Mouse (Mus musculus): ENCODE measurements at regions not wholly inside any gene's neighbourhood (a gene's known extent, or its start where the extent isn't known, plus 50 kb on each side); places are given as distances from the start of the nearest gene placed in this dataset.
"Not testable (repeated sequence)": the region's sequence is repeated elsewhere in the genome, so short reads cannot be mapped to it uniquely, and the experiment has no call there.

DNA sequence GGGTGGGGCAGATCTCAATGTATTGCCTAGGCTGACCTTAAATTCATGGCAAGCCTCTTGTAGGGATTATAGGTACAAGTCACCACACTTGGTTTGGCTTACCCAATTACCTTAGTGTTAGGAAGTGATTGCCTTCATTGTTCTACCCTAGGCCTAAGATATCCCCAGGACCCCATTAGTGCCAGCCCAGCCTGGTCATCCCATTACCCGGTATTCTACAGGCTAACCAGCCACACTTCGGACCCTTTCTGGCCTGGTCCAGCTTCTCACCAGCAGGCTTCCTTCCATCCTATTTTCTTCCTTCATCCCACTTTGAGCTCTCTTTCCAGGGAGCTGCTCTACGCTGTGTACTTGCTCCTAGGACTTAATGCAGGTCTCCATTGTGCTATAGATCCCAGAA lies 59.5 kb downstream of the Tex35 start:
- DNase-seq, result no peak

DNA sequence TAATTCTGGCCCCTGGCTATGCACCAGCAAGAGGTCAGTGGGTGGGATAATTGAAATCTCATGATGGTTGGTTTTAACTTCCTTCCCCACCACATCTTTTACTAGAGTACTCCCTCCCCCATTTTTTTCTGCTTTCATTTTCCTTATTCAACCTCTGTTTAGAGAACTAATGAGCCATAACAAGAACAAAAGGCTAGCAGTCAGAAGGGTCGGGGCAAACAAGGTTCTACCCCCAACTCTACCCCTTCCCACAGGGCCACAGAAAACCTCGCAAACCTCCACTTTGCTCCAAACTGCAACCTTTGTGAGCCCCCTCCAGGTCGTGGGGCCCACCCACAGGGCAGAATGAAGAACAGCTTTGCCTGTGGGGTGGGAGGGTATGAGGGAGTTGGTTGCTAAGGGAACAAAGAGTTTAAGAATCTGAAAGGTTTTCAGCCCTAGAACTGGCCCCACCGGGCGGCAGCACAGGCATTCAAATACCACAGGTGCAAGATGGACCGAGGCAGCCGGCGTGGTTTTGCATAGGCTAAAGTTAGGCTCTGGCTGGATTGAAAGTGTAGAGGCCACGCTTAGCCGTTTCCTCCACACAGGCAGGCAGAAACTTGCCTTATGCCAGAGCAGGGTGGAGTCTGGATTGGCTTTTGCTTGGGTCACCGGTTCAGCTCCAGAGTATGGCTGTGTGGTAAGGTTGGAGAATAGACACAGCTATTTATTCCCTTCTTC lies 60.1 kb downstream of the Tex35 start:
- DNase-seq, result no peak

DNA sequence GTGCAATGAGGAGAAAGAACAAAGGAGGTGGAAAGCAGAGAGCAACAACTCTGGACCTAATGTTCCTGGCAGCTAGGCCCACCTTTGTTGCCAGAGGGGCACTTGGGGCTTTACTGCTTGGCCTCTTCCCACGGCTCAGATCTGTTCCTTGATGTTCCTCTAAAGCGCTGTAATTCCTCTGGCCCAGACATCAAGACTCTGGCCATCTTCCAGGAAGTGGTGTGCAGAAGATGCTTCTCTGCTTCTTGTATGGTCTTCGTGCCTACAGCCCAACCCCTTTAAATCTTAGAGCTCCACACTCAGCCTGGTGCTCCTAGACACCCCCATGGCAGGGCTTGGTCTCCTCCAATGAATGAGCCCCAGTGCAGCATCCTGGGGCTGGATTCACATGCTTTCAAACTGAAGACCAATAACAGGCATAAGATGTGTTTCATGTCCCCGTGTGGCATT lies 60.7 kb downstream of the Tex35 start:
- DNase-seq, result peak; percentile 25

DNA sequence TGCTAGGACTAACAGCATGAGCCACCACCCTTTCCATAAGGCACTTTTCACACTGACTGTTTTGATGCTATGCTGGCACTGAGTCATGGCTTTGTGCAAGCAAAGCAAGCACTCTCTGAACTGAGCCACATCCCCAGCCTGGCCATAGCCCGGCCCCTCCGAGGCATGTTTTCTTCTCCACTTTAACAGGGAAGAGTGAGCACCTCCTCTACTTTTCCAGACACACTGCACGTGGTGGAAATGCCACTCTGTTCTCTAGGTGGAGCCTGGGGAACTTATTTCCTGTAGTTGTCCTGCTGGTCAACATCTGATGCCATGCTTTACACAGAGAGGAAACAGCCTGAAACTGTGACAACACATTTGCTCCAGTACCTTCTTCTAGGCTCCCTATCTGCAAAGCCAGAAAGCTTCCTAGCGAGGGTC lies 61.7 kb downstream of the Tex35 start:
- no peak for DNase-seq

DNA sequence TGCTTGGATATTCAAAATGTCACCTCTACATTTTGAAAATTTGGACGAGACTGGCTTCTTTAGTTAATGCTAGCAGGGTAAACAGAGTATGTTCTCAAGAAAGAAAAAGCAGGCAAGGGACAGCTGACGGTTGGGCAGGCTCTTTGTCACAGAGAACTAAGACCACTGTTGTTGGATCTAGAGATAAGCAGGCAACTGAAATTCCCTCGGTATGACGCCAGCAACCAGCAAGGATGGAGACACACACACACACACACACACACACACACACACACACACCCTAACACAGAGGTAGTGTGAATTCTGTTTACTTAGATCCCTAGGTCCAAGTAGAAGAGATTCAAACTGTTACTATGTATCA lies 68.7 kb downstream of the Tex35 start:
- no peak for DNase-seq

DNA sequence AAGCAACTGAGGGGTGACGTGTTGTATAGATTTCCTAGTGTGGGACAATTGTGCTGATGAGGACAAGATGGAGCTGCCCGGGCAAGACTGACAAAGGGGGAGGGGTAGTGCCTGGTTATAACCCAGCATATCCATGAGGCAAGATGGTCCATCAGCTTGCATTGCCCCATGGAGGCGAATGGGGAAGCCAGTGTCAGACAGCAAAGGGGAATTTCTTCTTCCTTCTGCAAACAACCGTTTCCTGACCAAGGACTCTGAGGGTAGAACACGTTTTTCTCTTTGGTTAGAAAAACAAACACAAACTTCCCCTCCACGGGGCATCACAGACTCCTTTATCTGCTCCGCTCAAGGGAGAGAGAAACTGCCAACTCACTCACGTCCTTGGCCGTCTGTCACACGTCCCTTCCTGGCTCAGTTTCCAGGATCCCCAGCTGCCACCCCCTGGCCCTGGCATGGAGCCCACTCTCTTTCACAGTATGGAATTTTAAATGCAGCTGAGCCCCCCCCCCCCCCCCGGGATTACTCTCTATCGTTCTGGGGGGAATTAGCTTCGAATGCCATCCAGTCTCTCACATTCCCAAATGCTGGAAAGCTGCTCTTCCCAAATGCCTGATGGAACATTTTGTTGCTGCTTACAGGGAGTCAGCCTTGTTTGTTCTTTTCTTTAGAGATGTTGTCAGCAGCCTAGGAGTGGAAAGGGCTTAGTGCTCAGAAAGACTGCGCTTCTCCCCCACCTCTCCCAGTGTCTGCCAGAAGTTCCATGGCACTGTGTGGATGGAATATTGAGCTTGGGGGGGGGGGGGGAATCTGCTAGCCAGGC lies 69.3 kb downstream of the Tex35 start:
- DNase-seq, result no peak

DNA sequence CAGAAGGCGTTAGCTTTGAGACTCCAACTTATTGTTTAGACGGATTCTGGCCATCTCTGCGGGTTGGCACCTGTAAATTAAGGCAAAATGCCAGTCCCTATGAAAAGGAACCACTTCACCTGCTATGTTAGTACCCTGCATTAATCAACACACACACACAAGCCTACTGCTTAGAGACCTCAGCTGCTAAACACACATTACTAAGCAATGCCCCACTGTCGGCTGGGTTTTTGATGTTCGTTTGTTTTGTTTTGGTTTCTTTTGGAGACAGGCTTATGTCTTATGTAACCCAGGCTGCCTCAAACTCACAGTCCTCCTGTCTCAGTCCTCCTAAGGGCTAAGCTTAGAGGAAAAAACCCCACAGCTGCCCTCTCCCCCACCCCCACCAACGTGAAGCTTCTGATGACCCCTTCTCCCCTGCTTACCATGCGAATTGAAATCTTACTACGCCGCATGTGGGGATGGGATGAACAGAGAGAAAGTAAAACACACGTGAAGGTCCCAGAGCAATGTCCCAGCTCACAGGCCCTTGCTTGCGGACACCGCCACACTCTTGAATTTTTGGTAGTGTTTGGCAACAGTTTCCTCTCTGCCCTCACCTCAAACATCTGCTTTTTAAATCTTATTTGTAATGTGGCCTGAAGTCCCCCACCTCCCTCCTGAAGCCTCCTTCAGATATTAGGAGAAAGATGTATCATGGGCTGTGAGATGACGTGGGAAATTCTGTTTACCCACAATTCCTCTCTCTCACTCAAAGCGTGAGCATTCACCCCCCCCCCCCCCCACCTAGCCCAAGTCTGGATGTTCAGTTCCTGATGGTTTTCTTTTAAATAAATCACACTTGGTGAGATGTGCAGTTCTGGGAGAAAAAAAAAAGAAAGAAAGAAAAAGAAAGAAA lies 70.1 kb downstream of the Tex35 start:
- DNase-seq, result no peak

DNA sequence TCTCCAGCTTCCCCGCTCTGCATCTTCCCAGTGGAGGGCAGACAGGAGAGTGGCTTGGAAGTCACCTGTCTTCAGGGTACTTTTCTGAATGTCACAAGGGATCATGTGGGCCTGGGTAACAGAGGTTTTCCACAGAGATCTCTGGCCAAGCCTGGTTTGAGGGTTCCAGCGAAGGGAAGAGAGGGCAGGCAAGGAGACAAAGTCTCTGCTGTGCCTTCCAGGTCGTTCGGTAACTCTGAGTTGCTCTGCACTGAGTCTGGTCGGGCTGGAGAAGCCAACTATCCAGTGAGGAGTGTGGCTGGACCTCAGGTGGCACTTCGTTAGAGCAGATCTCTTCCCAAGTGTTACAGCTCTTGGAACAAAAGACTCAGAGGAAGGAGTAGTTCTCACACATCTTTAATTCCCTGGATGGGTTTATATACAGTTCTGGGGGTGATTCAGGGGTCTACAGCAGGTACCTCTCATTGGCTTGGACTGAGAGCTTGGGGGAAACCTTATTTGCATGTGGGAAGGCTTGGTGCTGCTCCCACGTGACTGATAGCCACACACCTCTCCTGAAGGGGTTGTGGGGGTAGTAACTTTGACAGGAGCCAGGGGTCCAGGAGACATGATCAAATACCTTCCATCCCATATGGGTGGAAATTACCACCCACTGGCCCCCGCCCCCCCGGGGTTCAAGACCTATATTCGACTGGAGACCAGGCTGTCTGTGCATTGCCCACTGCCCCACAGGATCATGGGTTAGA lies 71.1 kb downstream of the Tex35 start:
- DNase-seq, result no peak

DNA sequence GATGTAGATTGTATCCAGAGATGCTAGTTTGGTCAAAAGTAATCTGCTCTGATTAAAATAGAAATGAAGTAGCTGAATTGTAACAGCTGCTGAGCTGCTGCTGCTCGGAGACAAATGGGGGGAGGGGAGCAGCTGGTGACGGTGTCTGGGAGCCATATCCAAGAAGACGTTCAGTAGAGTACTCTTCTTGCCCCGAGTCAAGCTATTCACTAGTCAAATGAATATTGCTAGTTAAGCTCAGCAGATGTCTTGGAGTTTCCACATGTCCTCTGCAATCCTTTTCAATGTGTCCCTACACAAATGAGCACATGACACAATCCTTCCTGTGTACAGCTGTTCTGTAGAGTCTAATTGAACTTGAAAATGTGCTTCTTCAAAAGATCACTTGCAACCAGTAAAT lies 71.7 kb downstream of the Tex35 start:
- DNase-seq, result no peak

DNA sequence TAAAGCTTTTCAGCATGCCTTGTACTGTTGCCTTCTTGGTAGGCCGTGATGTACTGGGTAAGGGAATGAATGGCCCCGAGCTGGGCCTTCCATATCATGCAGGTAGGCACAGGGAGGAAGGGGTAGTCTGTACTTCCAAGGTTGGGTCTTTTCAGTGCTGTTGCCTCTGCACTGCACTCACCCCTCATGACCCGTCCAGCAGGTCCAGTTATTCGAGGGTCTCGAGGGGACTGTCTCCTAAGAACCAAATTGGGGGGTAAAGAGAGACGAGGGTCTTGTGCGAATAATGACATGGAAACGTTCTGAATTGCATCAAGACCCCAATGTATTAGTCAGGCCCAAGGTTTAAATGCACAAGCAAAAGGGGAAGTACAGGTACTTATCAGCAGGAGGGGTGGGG lies 73.3 kb downstream of the Tex35 start:
- DNase-seq, result not testable (repeated sequence)

DNA sequence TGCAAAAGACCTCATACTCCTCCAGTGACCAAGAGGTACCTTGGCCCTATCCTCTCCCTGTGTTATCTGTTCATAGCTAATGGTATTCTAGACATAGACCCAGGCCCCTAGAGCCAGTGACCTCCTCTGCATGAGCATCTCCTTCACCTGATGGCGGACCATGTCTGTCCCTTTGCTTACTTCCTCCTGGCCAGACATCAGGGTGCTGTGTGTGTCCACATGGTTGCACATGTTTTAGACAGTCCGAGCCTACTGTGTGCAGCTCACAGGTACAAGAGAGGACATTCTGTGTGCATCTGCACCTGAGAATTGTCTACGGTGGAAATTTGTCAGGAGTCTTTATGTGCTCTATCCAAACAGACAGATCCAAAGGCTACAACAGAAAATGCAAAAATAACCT lies 79.8 kb downstream of the Tex35 start:
- no peak for DNase-seq

DNA sequence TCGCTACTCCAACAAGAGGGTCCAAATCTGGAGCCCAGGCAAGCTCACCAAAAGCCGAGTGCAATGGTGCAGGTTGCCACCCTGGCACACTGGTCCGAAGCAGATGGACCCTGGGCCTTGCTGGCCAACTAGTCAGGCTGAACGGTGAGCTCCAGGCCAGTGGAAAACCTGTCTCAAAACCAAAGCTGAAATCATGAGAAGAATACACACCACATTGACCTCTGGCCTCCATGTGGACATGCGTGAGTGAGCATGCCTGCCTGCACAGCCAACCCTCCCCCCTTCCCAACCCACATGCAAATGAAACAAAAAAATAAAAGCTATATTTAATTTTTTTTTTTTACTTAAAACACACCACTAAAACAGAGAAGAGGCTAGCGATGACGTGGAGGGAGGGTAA lies 80.8 kb downstream of the Tex35 start:
- DNase-seq, result no peak

DNA sequence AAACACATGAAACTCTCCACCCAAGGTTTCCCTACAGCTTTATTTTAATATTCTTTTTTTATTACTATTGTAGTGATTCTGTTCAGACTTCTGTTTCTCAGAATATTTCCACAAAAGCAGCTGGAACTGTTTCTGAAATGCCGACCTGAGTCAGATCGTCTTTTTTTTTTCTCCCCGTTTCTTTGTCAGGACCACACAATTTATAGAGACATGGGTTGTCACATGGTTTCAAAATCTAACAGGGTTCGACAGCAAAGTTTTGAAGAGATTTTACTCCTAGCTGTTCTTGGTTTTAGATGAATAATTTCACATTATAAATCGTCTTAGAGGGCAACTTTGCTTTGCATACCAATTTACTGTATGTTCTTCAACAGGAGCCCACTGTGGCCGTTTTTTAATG lies 84.0 kb upstream of the Ralgps2 start:
- no peak for DNase-seq

DNA sequence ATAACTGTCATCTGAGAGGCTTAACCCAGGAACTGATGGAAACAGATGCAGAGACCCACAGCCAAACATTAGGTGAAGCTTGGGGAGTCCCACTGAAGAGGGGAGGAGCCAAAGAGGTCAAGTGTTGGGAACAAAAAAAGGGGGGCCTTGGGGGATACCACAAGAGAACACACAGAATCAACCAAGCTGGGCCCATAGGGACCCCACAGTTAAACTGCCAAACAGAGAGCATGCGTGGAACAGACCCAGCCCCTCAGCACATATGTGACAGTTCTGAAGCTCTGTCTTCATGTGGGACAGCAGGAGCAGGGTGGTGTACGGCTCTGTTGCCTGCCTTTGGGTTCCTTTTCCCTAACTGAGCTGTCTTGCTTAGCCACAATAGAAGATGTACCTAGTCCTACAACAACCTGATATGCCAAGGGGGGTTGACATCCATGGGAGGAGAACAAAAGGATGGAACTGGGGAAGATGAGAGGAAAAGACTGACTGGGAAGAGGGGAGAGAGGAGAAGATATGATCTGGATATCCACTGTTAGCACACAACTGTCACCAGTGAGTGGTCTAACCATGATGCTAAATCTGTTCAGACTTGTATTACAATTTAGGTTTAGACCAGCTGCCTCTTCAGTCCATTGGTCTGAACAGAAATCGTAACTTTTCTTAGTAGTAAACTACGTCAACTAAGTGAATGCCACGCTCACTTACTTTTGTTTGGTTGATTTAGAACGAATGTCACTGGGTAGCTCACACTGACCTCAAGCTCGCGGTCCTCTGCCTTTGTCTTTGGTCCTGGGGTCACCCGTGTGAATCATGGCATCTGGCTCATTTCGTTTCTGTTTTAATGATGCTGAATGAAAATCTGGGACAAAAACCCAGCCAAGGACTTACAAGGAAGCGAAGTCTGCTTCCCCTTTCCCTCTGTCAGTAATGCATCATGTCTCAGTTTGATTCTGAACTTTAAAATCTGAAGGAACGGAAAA lies 83.3 kb upstream of the Ralgps2 start:
- no peak for DNase-seq

DNA sequence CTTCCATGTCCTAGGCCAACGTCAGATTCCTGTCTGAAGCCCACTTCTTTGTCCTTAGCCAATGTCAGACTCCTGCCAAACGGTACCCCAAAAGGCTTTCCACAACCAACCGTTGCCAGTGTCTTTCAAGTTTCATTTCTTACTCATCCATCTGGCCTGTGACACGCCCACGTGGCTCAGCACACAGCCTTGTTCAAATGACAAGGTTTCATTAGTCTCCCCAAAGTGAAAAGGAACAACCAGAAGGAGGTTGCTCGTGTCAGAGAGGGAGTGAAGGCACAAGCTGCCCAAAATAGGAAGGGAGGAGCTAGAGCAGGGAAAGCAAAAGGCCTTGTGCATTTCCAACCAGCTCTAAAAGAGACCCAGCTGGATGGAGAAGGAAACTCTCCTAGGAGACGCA lies 80.5 kb upstream of the Ralgps2 start:
- DNase-seq, result no peak

DNA sequence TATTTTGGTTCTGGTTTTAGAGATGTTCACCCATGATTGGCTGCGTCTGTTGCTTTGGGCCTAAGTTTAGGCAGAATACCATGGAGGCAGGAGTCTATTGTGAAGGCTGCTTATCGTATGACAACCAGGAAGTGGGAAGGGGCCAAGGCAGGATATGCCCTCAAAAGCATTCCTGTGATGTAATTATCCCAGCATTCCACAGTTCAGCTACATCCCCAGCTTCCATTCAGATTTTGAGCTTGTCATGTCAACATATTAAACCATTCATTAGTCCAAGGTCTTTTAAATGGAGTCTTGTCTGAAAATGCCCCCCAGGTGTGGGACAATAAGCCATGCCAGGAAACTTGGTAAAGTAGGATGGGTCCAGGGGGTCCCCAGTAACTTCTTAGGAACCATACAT lies 79.3 kb upstream of the Ralgps2 start:
- DNase-seq, result no peak

DNA sequence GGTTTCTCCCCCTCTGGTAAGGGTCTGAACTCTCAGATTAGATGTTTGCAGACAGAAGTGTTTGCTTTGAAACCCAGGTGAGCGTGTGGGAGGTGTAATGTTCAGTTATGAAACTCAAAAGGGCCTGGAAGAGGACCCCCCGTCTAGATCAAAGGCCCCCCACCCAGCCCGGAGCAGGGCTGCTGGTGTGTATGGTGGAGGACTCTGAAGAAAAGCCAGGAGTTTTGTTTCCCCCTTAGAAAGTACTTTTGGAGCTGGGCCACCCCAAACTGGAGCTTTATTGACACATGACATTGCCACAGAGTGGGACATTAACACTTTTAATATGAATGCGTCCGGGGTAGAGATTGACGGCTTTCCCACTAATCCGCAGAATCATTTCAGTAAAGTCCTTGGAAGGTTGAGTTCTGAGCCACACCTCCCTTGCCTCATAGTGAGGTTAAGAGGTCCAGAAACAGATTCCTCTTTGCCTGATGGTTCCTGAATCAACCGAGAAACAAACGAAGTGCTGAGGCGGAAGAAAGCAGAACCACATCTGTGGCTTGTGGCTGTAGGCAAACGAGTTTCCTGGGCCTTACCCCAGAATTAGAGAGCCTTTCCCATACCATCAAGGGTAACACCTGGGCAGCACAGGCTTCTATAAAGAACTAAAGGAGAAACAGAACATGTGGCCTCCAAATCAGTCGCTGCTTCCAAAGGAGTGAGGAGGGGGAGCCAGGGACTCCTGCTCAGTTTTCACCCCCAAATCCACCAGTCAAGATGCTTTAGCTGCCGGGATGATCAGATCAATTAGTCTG lies 78.0 kb upstream of the Ralgps2 start:
- DNase-seq, result no peak

DNA sequence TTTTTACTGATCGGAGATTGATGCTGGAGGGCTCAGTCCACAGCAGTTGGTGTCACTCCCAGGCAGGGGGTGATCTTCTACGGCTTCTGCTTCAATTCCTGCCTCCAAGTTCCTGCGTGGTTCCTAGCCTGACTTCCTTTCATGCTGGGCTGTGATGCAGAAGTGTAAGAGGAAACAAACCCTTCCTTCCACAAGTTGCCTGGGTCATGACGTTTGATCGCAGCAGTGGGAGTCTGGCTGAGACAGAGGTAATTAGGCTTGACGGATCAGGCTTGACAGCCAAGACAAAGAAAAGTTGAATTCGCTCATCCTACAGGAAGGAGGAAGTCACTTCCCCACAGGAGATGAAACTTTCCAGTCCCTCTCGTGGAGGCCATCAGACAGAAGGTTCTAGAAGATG lies 77.2 kb upstream of the Ralgps2 start:
- no peak for DNase-seq

DNA sequence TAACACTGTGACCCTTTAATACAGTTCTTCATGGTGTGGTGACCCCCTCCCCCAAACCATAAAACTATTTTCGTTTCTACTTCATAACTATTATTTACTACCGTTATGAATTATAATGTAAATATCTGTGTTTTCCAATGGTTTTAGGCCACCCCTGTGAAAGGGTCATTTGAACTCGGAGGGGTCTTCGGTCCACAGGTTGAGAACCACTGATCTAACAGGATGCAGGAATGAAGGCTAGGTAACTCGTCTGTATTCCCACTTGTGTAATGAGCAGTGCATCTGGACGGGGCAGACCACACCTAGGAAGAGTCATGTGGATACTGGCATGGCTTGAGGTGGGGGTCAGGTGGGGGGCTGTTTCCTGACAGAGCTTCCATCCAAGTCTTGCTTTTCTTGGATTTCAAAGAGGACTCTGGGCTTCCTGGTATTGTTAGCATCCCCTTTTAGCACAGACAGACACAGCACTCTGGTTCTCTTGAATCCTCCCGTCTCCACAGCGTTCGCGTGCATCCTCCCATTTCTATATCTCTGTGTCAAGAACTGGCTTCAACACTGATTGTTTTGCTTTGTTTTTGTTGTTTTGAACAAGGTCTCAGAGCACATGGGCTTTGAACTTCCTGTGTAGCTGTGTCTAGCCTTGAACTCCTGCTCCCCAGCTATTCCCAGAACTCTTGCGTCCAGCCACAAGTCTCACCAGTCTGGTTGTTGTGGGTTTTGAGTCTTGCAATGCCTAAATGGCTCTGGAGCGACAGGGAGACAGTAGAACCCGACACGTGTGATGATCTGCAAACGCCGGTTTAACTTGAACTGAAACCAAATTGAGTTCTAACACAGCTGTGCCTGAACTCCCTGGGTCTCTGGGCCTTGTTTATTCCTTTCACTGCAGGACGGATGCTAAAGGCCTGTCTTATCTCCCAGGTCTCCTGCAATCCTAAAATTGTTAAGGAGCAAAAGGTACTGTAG lies 75.4 kb upstream of the Ralgps2 start:
- DNase-seq, result no peak
